Mouse (Mus musculus) left cerebral cortex, adult 9 months (tissue): ENCODE measurements around the gene Kctd12b.
A peak's percentile ranks its signal among the peaks of the same experiment; 100 is the strongest.
"Not testable (repeated sequence)": the region's sequence is repeated elsewhere in the genome, so short reads cannot be mapped to it uniquely, and the experiment has no call there.

Experiments used
- DNase-seq, 2 experiments: peaks; one replicate each; pipeline ENCODE4 v3.0.0; 2022; ENCODE audit warnings: low spot score in 2 of 2

The Kctd12b gene

GRCm38 (mm10) chrX:153695782-153696395, at the start of gene Kctd12b:
Kctd12b (minus strand) TSS chrX:153696391.
- DNase-seq: no peak

DNA sequence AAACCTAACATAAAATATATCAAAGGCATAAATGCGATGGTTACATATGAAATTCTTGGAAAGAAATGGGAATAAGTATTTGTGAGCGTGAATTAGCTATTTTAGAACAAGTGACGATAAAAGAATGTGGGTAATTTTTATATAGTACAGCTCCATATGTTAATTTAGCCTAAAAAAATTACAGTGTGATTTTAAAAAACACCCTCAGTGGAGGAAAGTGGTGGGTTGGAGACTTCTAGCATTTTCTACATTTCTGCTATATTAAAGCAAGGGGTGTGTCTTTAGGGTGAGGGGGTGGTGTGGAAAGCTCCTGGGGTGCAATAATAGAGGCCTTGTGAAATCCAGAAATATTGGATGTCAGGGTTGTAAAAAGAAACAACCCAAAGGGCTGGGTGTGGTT, 46.3 kb upstream of the Kctd12b start:
- peak in 1 of 2 experiments; percentile 3 for DNase-seq

DNA sequence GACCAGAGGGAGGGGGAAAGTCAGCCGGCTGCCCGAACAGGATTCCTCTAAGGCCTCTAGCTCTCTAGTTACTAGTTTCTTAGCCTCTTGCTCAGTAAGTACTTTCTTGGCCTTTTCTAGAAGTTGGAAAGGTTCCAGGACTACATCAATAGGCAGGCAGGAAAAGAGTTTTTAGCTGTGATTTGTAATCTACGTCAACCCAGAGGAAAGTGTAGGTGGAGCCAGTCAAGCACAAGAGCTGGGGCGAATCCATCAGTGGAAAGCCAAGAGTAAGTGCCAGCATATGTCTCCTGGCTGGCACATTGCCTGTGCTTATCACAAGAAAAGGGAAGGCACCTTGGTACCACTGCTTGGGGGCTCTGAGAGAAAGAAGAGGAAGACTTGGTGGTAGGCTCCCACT, 39.5 kb upstream of the Kctd12b start:
- peak in 1 of 2 experiments; percentile 8 for DNase-seq

DNA sequence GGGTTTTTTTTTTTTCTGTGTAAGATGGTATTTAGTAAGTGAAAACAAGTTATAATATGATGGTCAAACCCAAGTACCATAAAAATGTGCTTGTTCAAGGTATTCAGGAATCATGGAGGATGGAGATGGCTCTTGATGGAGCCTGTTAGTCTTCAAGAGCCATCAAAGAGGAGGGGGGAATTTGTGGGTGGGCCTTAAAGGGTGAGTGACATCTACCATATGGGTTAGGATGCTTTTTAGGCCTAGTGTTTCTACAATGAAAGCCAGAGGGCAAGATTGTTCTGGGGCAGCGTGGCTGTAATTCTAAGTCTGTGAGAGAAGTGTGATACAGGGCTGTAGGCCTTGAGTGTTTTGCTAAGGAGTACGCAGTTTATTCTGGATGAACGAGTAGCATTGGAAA, 28.2 kb upstream of the Kctd12b start:
- no peak for DNase-seq

DNA sequence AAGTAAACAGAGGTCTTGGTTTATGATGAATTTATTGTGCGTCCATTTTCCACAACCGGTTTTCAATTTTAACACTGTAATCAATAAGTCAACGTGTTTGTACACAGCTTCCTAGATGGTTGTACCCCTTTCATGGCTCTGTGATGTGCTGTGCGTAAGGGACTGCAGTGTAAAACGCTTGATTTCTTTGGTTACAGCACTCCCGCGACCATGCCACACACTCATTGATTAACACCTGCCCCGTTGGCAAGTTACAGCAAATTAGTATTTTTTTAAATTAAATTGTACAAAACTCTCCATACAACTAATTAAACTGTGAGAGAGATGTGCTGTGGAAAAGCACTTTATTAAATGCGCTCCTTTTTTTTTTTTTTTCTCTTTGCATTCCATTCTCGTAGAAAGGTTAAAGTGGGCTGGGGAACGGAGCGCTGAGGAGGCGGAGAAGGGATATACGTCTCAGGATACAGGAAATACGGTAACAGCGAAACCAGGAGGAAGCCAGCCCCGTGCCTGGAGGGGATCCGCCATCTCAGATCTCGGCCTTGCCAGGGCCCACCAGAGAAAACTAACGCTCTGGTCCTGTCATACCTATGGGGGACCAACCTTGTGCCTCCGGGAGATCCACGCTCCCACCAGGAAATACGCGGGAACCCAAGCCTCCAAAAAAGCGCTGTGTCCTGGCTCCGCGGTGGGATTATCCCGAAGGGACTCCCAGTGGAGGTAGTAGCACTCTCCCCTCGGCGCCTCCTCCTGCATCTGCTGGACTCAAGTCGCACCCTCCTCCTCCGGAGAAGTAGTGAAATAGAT, 27.1 kb upstream of the Kctd12b start, which contains the start of gene Nbdy:
TSS of gene Nbdy (plus strand) at position 481 of the 807 bp plus-strand sequence.
- peak; percentile 14 to 47 for DNase-seq

- no peak for DNase-seq
These were observed 23.4 kb upstream of the Kctd12b start for GRCm38 (mm10) chrX:153719602-153720001.

DNA sequence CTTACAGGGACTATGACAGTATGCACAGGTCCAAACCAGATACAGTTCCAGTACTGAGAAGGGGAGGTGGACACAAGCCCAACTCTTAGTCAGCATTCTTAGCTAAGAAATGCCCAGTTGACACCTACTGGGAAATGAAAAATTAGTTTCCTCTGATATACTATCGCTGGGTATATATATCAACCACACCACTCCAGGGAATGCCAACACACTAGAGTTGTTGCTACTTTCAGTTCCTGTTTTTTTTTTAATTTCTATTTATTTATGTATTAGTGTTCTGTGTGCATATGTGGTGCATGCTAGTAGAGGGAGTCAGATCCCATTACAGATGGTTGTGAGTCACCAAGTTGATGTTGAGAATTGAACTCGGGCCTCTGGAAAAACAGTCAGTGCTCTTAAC, 20.5 kb upstream of the Kctd12b start:
- no peak for DNase-seq

DNA sequence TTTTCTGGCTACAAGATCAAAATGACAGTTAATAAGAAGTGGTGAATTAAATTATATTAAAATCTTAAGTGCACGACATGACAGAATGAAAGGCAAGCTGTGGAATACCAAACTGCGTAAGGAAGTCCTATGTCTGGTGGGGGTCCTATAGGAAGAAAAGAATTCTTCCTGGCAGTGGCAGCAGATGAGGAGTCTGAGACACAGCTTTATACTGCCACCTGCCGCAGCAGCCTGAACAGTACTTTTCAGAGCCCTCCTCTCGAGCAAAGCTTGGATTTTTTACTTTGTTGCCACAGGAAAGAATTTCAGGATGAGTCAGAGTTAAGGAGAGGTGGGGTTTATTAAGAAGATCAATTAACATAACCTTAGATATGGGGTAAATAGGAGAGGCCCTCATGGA, 11.5 kb upstream of the Kctd12b start:
- DNase-seq: no peak

DNA sequence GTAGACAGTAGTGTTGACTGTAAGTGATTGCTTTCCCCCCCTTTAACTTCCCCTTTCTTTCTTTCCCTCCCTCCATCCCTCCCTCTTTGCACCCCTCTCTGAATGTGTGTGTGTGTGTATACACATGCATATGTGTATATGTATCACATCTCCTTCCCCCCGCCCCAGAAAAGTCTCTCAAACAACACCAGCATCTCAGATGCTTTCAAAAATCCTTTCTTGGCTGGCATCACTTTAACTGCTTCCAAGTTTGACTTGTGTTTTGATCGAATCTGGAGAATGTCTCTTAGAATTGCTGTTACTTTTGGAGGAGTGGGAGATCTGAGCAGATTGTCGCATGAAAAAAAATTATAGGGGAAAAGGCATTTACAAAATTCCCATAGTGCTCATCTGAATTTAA, 4.3 kb upstream of the Kctd12b start:
- DNase-seq: no peak

DNA sequence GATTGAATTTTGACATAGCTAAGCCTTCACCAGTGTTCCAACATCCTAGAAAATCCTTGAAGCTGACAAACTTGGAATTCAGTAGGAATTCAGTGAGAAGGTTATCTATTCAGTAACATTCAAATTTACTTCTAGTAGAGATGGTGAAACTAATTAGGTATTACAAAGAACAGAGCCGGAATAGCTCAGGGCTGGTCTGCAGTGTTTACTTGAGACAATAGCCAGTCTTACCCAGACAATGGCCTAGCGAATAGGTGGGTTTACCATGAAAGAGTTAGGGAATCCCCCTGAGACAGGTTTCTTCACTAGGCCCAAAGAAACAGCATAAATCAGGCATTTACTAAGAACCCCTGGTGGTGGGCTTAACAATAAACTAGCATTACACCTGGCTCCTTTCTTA, 28.0 kb downstream of the Kctd12b start:
- not testable (repeated sequence) for DNase-seq

DNA sequence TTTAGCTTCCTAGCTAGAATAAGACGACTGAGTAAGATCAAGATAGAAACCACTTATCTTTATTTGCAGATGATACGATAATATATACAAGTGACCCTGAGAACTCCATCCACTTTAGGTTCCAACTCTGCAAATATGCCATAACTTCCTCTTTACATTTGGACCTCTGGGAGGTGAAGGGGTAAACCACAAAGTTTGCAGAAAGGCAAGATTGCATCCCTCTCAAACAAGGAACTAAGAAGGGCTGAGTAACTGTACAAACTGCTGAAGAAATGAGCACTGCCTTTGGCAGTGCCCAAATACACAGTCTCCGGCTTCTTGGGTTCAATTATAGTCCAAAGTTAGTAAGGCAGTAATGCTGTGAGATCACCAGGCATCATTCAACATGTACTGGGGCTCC, 31.3 kb downstream of the Kctd12b start:
- no peak for DNase-seq

DNA sequence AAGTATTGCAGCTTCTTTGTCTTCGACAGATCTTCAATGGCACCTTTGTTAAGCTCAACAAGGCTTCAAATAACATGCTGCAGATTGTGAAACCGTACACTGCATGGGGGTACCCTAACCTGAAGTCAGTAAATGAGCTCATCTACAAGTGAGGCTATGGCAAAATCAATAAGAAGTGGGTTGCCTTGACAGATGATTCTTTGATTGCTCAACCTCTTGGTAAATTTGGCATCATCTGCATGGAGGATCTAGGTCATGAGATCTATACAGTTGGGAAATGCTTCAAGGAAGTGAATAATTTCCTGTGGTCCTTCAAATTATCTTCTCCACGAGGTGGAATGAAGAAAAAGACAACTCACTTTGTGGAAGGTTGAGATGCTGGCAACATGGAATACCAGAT, 39.2 kb downstream of the Kctd12b start:
- no peak for DNase-seq

- no peak for DNase-seq
These were observed 55.6 kb downstream of the Kctd12b start for GRCm38 (mm10) chrX:153640615-153641014.

- DNase-seq: no peak
These were observed 59.9 kb downstream of the Kctd12b start for GRCm38 (mm10) chrX:153636247-153636646.
